Mouse (Mus musculus) hindbrain, embryonic 11.5 days (tissue): Measurements from ENCODE around the gene Arhgef2. TPM values are rescaled to one million over a fixed set of nuclear protein-coding genes. Genes with fewer than 3 reads are reported as not detected.
"Not testable (repeated sequence)": the region's sequence is repeated elsewhere in the genome, so short reads cannot be mapped to it uniquely, and the experiment has no call there.

Experiments used
- ATAC-seq: fragments of 200-750 bp; cut with Nextera tagmentation; 2 replicates; pipeline ENCODE4 v1.8.0; 2017; ENCODE audit warnings: mild to moderate bottlenecking, moderate TSS enrichment, moderate library complexity; ENCODE audit not compliant: low FRiP score
- DNase-seq: peaks from one replicate; pipeline ENCODE4 v3.0.0-alpha.2; 2015; ENCODE audit warnings: low spot score
- H3K27ac ChIP-seq: fragments of 300-500 bp; sonication (generic); 2 replicates; pipeline ENCODE4 v1.5.1; 2014; ENCODE audit warnings: mild to moderate bottlenecking, low read depth, low read length
- H3K27me3 ChIP-seq: fragments of 300-500 bp; sonication (generic); 2 replicates; pipeline ENCODE4 v1.6.1; 2014; ENCODE audit warnings: mild to moderate bottlenecking, low read length, moderate library complexity, mixed read lengths; ENCODE audit not compliant: control insufficient read depth, insufficient read depth
- H3K36me3 ChIP-seq: fragments of 300-500 bp; sonication (generic); 2 replicates; pipeline ENCODE4 v1.6.1; 2014; ENCODE audit warnings: mild to moderate bottlenecking, low read length, moderate library complexity, mixed read lengths; ENCODE audit not compliant: control insufficient read depth, insufficient read depth
- H3K4me1 ChIP-seq: fragments of 300-500 bp; sonication (generic); replicated peaks from 2 replicates; pipeline ENCODE4 v1.6.1; 2014; ENCODE audit warnings: low read length, mixed read lengths; ENCODE audit not compliant: control insufficient read depth, insufficient read depth
- H3K4me2 ChIP-seq: fragments of 300-500 bp; sonication (generic); replicated peaks from 2 replicates; pipeline ENCODE4 v1.6.1; 2014; ENCODE audit warnings: mild to moderate bottlenecking, low read depth, low read length
- H3K4me3 ChIP-seq: fragments of 300-500 bp; sonication (generic); 2 replicates; pipeline ENCODE4 v1.5.1; 2014; ENCODE audit warnings: low read depth, low read length
- H3K9ac ChIP-seq: fragments of 300-500 bp; sonication (generic); 2 replicates; pipeline ENCODE4 v1.6.1; 2014; ENCODE audit warnings: low read depth, low read length
- H3K9me3 ChIP-seq: fragments of 300-500 bp; sonication (generic); 2 replicates; pipeline ENCODE4 v1.6.1; 2016; ENCODE audit warnings: low read length; ENCODE audit not compliant: control insufficient read depth
- WGBS: fragments of 180-500 bp; shearing (Covaris S2); extraction: QIAGEN DNeasy Blood & Tissue Kit; methylation state at CpG from one replicate; pipeline ENCODE4 v1.1.7; 2014; 5-methylcytosine and 5-hydroxymethylcytosine counted together
- polyA plus RNA-seq: library from polyadenylated mRNA; unstranded; fragments of >200 nt; fragmentation: Nextera tagmentation; extraction: Ambion mirVana; gene quantifications from 2 replicates; pipeline ENCODE4 v1.2.1, GENCODE M21; 2014

The Arhgef2 gene
- polyA plus RNA-seq, 1 experiment from 2014 or later = 181 TPM

GRCm38 (mm10) chr3:88568615-88569014, 37.2 kb upstream of the Arhgef2 start:
- 98% methylated on average over 2 of the region's 2 CpGs for WGBS
- no peak for ATAC-seq

GRCm38 (mm10) chr3:88569093-88569492, 36.7 kb upstream of the Arhgef2 start:
- DNase-seq (no peak), ATAC-seq (no peak)
- no peaks in the 10 kb centered on the region for H3K27me3 ChIP-seq
- peaks cover 24% of the 10 kb centered on the region for H3K36me3 ChIP-seq
- H3K4me3 ChIP-seq = no peak overlapping the region
- no peaks in the 10 kb centered on the region for H3K4me1 ChIP-seq
- WGBS = 95% methylated on average over 2 of the region's 2 CpGs
- no peak overlapping the region for H3K27ac ChIP-seq
- H3K9me3 ChIP-seq = no peaks in the 10 kb centered on the region
- no peak overlapping the region for H3K9ac ChIP-seq
- no peak overlapping the region for H3K4me2 ChIP-seq

More at GRCm38 (mm10) chr3:88568615-88569014, 37.2 kb upstream of the Arhgef2 start:
- Histone ChIP-seq H3K9me3 (no peaks in the 10 kb centered on the region), H3K27ac (no peak overlapping the region), H3K36me3 (peaks cover 26% of the 10 kb centered on the region), H3K9ac (no peak overlapping the region), H3K4me1 (no peaks in the 10 kb centered on the region), H3K27me3 (no peaks in the 10 kb centered on the region), H3K4me3 (no peak overlapping the region), H3K4me2 (no peak overlapping the region)
- no peak for DNase-seq

GRCm38 (mm10) chr3:88569694-88570093, 36.1 kb upstream of the Arhgef2 start:
- no peak overlapping the region for H3K27ac ChIP-seq
- no peak overlapping the region for H3K9ac ChIP-seq
- WGBS = 96% methylated on average over 5 of the region's 5 CpGs
- peaks cover 24% of the 10 kb centered on the region for H3K36me3 ChIP-seq
- H3K9me3 ChIP-seq = no peaks in the 10 kb centered on the region
- DNase-seq = no peak
- H3K4me2 ChIP-seq = no peak overlapping the region
- H3K4me1 ChIP-seq = no peaks in the 10 kb centered on the region
- H3K27me3 ChIP-seq = no peaks in the 10 kb centered on the region
- no peak for ATAC-seq
- H3K4me3 ChIP-seq = no peak overlapping the region

GRCm38 (mm10) chr3:88570341-88570740, 35.4 kb upstream of the Arhgef2 start:
- peaks cover 21% of the 10 kb centered on the region for H3K36me3 ChIP-seq
- DNase-seq = no peak

GRCm38 (mm10) chr3:88571856-88572255, 33.9 kb upstream of the Arhgef2 start:
- Histone ChIP-seq H3K4me1 (no peaks in the 10 kb centered on the region), H3K9ac (no peak overlapping the region), H3K4me2 (no peak overlapping the region), H3K4me3 (no peak overlapping the region), H3K9me3 (no peaks in the 10 kb centered on the region), H3K27me3 (no peaks in the 10 kb centered on the region), H3K27ac (no peak overlapping the region), H3K36me3 (peaks cover 17% of the 10 kb centered on the region)
- WGBS = 65% methylated on average over 1 of the region's 1 CpGs
- ATAC-seq (no peak), DNase-seq (no peak)

More at GRCm38 (mm10) chr3:88570341-88570740, 35.4 kb upstream of the Arhgef2 start:
- H3K9me3 ChIP-seq = no peaks in the 10 kb centered on the region
- no peaks in the 10 kb centered on the region for H3K27me3 ChIP-seq
- H3K4me3 ChIP-seq = no peak overlapping the region
- H3K4me2 ChIP-seq = no peak overlapping the region
- H3K4me1 ChIP-seq = no peaks in the 10 kb centered on the region
- H3K27ac ChIP-seq = no peak overlapping the region
- WGBS = 95% methylated on average over 10 of the region's 10 CpGs
- no peak for ATAC-seq
- H3K9ac ChIP-seq = no peak overlapping the region

GRCm38 (mm10) chr3:88572835-88573234, 32.9 kb upstream of the Arhgef2 start:
- ATAC-seq = no peak
- Histone ChIP-seq H3K27ac (no peak overlapping the region), H3K9me3 (no peaks in the 10 kb centered on the region), H3K4me1 (no peaks in the 10 kb centered on the region), H3K4me2 (no peak overlapping the region), H3K9ac (no peak overlapping the region), H3K27me3 (no peaks in the 10 kb centered on the region), H3K4me3 (no peak overlapping the region), H3K36me3 (peaks cover 12% of the 10 kb centered on the region)
- WGBS = 78% methylated on average over 2 of the region's 2 CpGs
- DNase-seq = no peak

GRCm38 (mm10) chr3:88573810-88574209, 32.0 kb upstream of the Arhgef2 start:
- ATAC-seq (no peak), DNase-seq (no peak)
- Histone ChIP-seq H3K36me3 (peaks cover 4% of the 10 kb centered on the region; the same call in 1 of the 2 replicates), H3K4me2 (no peak overlapping the region), H3K4me1 (no peaks in the 10 kb centered on the region), H3K27me3 (no peaks in the 10 kb centered on the region), H3K27ac (no peak overlapping the region), H3K4me3 (no peak overlapping the region), H3K9ac (no peak overlapping the region), H3K9me3 (no peaks in the 10 kb centered on the region)
- 88% methylated on average over 2 of the region's 2 CpGs for WGBS

GRCm38 (mm10) chr3:88575540-88575939, 30.2 kb upstream of the Arhgef2 start, which contains the start of gene Ssr2:
Gene Ssr2 (plus strand): TSS chr3:88575876.
- no peak within 1 kb of the TSS for H3K27ac ChIP-seq
- no peak within 1 kb of the TSS for H3K9ac ChIP-seq
- H3K27me3 ChIP-seq = no peaks in the 10 kb centered on the region
- H3K4me3 ChIP-seq = no peak within 1 kb of the TSS
- WGBS = 90% methylated on average over 3 of the region's 3 CpGs
- H3K9me3 ChIP-seq = no peaks in the 10 kb centered on the region
- no peak within 1 kb of the TSS for H3K4me2 ChIP-seq
- DNase-seq (no peak), ATAC-seq (no peak)
- no peaks in the 10 kb centered on the region for H3K36me3 ChIP-seq
- no peaks in the 10 kb centered on the region for H3K4me1 ChIP-seq

- H3K4me3 ChIP-seq, H3K4me1 ChIP-seq, H3K27ac ChIP-seq, ATAC-seq, H3K4me2 ChIP-seq, DNase-seq, H3K27me3 ChIP-seq, H3K36me3 ChIP-seq, H3K9me3 ChIP-seq, H3K9ac ChIP-seq: not testable (repeated sequence)
- WGBS = 88% methylated on average over 5 of the region's 5 CpGs
Measured at GRCm38 (mm10) chr3:88577846-88578245, 27.9 kb upstream of the Arhgef2 start.
